Mouse (Mus musculus) liver, postnatal 0 days (tissue): ENCODE data around the gene Acpp.

Experiments used
- CTCF ChIP-seq: sonication (generic); IDR thresholded peaks from 2 replicates; pipeline ENCODE4 v1.5.1; 2016; ENCODE audit warnings: antibody characterized with exemption, low read depth
- EP300 ChIP-seq: IDR thresholded peaks from 2 replicates; pipeline ENCODE4 v1.6.1; 2016; ENCODE audit warnings: antibody characterized with exemption, low read depth, mild to moderate bottlenecking

DNA sequence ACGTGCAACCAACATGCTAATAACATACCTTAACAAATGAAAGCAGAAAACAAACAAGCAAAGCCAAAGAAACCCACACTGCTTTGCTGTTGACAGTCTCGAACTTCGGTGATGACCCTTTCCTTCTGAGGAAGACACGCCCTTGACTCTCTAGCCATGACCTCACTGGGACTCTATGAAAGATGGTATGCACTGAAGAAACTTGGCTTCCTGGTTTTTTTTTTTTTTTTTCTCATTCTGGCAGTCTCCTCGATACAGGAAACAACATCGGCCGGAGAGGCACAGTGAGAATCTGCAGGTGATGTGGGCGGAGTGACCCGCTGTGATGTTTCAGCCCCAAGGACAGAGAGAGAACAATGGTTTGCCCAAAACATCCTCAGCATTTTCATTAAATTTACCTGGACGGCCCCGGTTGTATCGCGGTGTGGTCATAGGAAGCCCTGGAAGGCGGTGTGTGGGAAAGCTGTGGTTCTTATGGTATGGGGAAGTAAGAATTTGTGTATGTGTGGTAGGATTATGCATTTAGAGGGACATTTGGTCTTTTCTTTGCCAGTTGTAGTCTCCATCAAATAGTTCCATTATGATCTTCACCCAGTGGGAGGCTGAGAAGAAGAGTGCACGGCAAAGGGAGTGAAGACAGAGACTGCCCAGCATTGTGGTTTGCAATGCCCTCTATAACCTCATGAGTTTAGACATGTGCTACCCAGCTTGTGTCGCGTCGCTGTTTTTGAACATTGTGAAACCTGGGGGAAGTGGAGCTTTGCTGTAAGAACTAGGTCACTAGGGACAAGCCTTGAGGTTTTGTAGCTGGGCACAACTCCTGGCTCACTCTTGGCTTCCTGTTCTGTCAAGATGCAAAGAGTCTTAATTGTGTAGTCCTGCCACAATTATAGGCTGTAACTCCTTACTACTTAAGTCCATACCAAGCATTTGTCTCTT, 1.2 kb upstream of the Acpp start:
- no peak for TF ChIP-seq CTCF
- no peak for TF ChIP-seq EP300
